Mouse (Mus musculus): ENCODE data around the gene Ankrd45.

DNA sequence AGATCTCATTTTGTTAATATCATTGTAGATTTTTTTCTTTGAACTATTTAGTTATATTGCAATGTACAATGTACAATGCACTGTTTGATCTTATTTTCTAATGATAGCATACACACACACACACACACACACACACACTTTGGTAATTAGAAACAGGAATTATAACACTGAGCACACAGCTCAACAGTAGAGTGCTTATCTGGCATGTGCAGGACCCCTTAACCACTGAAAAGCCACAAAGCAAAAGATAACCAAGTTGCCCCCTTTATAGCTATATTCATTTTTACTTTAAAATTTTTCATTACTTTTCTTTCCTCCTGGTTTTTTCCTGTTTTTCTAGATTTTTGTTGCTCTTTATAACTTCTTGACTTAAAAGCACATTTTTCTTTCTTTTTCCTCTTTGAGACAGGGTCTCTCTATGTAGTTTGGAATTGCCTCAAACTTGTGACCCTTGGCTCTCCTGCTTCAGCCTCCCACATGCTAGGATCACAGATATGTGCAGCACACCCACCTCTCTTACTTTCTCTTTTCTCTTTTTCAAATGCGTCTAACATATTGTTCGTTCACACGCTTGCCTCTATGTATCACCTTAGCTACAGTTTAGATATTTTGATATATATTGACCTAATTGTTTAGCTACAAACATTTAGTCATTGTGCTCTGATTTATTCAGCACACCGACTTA is 42.6 kb upstream of the Ankrd45 start:
- TF ChIP-seq CTCF (IDR thresholded peaks at IDR 0.05; ENCODE audit: borderline replicate concordance, control insufficient read depth, extremely low read depth, insufficient read depth, low read length, poor library complexity) (no peak), POLR2A (IDR thresholded peaks at IDR 0.05; ENCODE audit: control insufficient read depth, extremely low read depth, insufficient read depth, low read length, poor library complexity) (no peak)

Data from thymus, adult 2 months (tissue).